Mouse (Mus musculus) heart, postnatal 14 days (tissue): ENCODE measurements around the gene Dennd5b. TPM values are rescaled to one million over a fixed set of nuclear protein-coding genes. Genes with fewer than 3 reads are reported as not detected.
A peak's percentile ranks its signal among the peaks of the same experiment; 100 is the strongest.
"Not testable (repeated sequence)": the region's sequence is repeated elsewhere in the genome, so short reads cannot be mapped to it uniquely, and the experiment has no call there.

Source experiments
- DNase-seq, 2 experiments: peaks; one replicate each; pipeline ENCODE4 v3.0.0; 2021 to 2022
- intact Hi-C: fragments of 180-260 bp; cut with DNase I; formaldehyde crosslinking; loops from one replicate; pipeline ENCODE4 v1.15.1; 2025
- long read RNA-seq, 2 experiments: library from polyadenylated mRNA; stranded (forward); transcript quantifications; one replicate each; pipeline ENCODE4 v2.0.0; 2021
- total RNA-seq, 2 experiments: library from RNA; stranded (reverse); gene quantifications; 2 replicates each; pipeline ENCODE4 v1.2.3; 2021

The Dennd5b gene
- total RNA-seq: 10 to 100 TPM; 20.5 to 23.3 TPM
- long read RNA-seq, experiment 1, partial matches to known transcripts: 2 of 4 reads
- long read RNA-seq, experiment 1, other reads (novel, unspliced or antisense): 2 of 4 reads
- long read RNA-seq, experiment 2, partial matches to known transcripts: 0 of 4 reads
- long read RNA-seq, experiment 2, other reads (novel, unspliced or antisense): 4 of 4 reads

DNA sequence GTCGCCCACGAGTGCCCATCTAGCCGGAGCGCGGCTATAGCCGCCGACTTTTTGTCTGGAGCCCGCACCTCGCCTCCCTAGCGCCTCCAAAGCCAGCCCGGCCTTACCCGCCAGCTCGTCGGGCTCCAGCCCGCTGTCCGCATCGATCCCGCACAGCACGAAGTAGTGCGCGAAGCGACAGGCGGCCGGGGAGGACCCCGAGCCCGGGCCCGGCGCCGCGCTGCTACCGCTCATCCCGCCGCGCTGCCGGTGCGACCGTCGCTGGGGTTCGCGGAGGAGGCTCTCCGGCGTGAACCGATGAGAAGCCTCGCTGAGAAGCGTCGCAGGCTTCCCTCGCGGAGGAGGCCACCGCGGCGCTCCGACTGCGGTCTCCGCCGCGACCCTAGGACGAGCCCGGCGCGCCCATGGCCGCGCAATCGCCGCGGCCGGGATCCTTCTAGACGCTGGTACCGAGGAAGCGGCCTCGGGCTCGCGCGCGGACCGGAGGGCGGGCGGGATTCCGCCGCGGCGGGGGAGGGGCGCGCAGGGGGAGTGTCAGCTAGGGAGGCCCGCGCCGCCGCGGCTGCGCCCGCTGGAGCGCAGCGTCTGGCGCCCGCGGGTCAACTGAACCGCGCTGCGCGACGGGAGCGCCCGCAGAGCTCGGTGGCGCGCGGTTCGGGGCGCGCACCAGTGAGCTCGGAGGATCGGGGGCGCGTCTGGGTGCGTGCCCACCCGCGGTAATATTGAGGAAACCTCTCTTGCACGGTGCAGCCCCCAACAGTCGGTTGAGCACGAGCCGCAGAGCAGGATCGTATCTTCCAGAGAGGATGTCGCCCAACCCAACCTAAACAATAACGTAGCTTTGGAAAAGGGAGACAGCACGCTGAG is at the start of gene Dennd5b:
Gene Dennd5b, minus strand, starts transcription at position 605 of the 867 bp plus-strand sequence.
- DNase-seq: peak; percentile 86 to 90
- intact Hi-C loops: loop anchor here (2.0 to 5.0 kb wide), 3 partner anchors 17 to 154 kb away; partner anchors contain the start of gene Sinhcaf

GRCm38 (mm10) chr6:149148436-149149229 is 47.2 kb upstream of the Dennd5b start:
- intact Hi-C loops: no loop called here
- DNase-seq: no peak

DNA sequence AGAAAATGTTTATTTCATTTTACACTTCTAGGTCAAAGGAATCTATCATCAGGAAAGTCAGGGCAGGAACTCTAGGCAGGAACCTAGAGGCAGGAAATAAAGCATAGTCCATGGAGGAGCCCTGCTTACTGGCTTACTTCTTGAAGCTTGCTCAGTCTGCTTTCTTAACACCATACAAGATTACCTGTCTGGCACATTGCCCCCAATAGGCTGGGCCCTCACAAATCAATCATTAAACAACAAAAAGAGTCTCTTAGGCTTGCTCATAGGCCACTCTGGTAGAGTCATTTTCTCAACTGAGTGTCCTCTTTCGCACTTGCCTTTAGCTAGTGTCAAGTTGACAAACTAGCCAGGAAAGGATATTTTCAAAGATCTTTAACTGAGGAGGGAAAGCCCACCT is 43.7 kb upstream of the Dennd5b start:
- no peak for DNase-seq
- intact Hi-C loops: loop anchor here (2.0 kb wide), 1 partner anchor 18 kb away; no protein-coding TSS in a partner anchor

GRCm38 (mm10) chr6:149141393-149142173 is 40.1 kb upstream of the Dennd5b start:
- DNase-seq: peak; percentile 82 to 88
- intact Hi-C loops: no loop called here

GRCm38 (mm10) chr6:149139471-149139870 is 38.0 kb upstream of the Dennd5b start, which contains the start of gene Etfbkmt:
TSS of gene Etfbkmt (plus strand) at chr6:149139849.
- intact Hi-C loops: no loop called here

GRCm38 (mm10) chr6:149139011-149139410 is 37.5 kb upstream of the Dennd5b start:
- intact Hi-C loops: no loop called here

More at GRCm38 (mm10) chr6:149139471-149139870, 38.0 kb upstream of the Dennd5b start, which contains the start of gene Etfbkmt:
- no peak for DNase-seq

DNA sequence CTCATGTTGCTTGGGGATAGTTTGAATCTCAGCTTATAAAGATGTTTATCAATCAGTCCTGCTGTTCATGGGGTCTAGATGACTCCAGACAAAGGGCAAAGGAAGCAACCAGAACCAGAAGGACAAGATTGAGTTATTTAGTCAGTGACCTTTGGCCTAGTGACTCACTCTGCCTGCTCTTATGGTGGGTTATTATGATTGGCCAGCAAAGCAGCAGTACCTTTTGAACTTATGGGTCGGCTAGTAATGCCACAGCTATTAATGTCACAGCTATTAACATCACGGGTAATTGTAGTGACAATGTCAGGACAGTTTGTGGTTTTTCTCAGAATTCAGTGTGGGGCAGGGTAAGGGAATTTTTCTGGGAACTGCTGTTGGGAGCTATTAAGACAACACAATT is 36.5 kb upstream of the Dennd5b start:
- no peak for DNase-seq
- intact Hi-C loops: no loop called here

More at GRCm38 (mm10) chr6:149139011-149139410, 37.5 kb upstream of the Dennd5b start:
- DNase-seq: no peak

- intact Hi-C loops: no loop called here
- DNase-seq: no peak
Observed at GRCm38 (mm10) chr6:149135631-149136030, 34.2 kb upstream of the Dennd5b start.

- DNase-seq: no peak
- intact Hi-C loops: no loop called here
Observed at GRCm38 (mm10) chr6:149134391-149135150, 33.1 kb upstream of the Dennd5b start.

GRCm38 (mm10) chr6:149132311-149133077 is 31.0 kb upstream of the Dennd5b start:
- DNase-seq: peak; percentile 21 to 56

GRCm38 (mm10) chr6:149131111-149131510 is 29.6 kb upstream of the Dennd5b start:
- intact Hi-C loops: no loop called here
- DNase-seq: no peak

More at GRCm38 (mm10) chr6:149132311-149133077, 31.0 kb upstream of the Dennd5b start:
- intact Hi-C loops: loop anchor here (1.0 kb wide), 1 partner anchor 243 kb away; no protein-coding TSS in a partner anchor

DNA sequence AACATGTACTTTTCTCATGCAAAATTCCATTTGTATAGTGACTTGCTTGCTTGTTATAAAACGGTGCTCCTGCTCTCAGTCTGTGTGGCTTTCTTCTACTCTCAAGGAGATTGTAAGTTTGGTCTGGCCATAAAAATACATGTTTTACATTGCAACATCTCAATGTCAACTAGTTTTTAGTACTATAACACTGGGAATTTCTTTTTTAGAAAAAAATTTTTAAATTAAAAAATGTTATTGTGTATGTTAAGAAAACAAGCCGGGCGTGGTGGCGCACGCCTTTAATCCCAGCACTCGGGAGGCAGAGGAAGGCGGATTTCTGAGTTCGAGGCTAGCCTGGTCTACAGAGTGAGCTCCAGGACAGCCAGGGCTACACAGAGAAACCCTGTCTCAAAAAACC is 28.4 kb upstream of the Dennd5b start, which contains the start of gene Gm10203:
Gene Gm10203, plus strand, starts transcription at position 301 of the 400 bp plus-strand sequence.
- intact Hi-C loops, DNase-seq: not testable (repeated sequence)

DNA sequence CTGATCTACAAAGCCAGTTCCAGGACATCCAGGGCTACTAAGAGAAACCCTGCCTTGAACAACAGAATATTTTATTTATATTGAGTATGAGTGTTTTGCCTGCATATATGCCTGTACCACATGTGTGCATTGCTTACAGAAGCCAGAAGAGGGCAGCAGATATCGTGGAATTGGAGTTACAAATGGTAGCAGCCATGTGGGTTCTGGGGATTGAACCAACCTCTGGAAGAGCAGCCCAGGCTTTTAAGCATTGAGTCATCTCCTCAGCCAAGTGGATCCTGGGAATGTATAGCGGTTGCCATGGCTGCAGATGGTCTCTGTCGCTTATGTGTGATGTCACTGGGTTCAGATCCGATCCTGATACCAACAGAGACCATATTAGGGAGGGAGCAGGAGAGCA is 25.2 kb upstream of the Dennd5b start:
- intact Hi-C loops: no loop called here

GRCm38 (mm10) chr6:149123042-149123441 is 21.6 kb upstream of the Dennd5b start:
- intact Hi-C loops: no loop called here
- DNase-seq: no peak

More for the DNA sequence above, 25.2 kb upstream of the Dennd5b start:
- DNase-seq: peak; percentile 25 to 55

- DNase-seq: peak; percentile 36 to 76
Observed at GRCm38 (mm10) chr6:149119853-149120252, 18.4 kb upstream of the Dennd5b start.

DNA sequence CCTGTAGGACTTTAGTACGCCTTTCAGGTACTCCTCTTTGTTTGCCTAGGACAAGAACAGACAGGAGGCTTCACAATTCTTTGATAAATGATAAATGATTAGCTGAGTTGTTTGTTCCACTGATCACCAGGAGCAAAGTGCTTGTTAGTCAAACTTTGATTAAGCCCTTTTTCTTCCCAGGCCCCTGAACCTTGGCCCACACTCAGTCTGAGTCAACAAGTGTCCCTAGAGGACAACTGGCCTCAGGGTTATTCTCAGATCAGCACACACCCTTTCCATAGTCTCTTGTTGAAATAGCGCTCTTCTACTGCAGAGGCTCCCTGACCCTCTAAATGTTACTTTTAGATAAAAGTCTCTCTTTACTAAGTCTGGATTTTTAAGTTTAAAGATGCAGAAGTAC is 17.5 kb upstream of the Dennd5b start:
- DNase-seq: peak; percentile 16 to 31

More at GRCm38 (mm10) chr6:149119853-149120252, 18.4 kb upstream of the Dennd5b start:
- intact Hi-C loops: loop anchor here (1.0 to 2.0 kb wide), 3 partner anchors 19 to 109 kb away; partner anchors contain the start of gene Dennd5b

DNA sequence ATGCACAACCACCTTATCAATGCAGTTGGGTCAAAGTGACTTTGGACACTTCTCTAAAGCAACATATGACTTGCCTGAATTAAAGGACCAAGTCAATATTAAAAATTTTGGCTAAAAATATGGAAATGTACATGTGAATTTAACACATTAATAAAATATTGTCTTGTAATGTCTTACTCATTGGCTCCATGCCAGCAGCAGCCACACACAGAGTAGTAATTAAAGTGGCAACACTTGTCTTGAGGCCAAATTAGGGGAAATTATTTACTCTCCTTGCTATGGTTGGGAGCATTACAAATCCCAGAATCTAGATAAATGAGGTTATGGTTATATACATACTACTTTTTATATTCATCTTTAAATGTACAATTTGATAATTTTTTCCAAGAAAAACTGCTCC is 15.5 kb upstream of the Dennd5b start:
- DNase-seq: no peak
- intact Hi-C loops: no loop called here

More for the DNA sequence above, 17.5 kb upstream of the Dennd5b start:
- intact Hi-C loops: loop anchor here (1.0 to 2.0 kb wide), 2 partner anchors 18 to 61 kb away; partner anchors contain the start of gene Dennd5b

- intact Hi-C loops: loop anchor here (5.0 kb wide), 1 partner anchor 37 kb away; no protein-coding TSS in a partner anchor
- DNase-seq: no peak
Observed at GRCm38 (mm10) chr6:149108909-149109308, 7.4 kb upstream of the Dennd5b start.
